Comparison of ENCODE assay signal across 16 mouse cellular contexts in the genomic region with DNA sequence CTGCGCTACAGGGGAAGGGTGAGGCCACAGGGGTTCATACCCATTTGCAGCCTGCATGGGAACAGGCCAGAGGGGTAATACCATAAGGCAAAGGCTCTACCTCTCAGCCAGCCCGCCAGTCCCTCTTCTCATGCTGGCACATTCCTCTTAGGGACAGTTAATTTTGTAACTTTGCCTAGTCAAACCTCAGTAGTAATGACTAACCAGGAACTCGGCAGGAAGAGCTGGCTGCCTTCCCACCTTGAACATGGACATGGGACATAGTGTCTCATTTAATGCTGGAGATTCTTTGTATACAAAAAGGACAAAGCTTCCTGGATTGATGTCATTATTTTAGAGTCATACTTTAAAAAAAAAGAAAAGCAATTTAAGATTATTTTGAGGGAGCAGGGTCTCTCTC. TPM values are rescaled to one million over a fixed set of nuclear protein-coding genes. Genes with fewer than 3 reads are reported as not detected.
DNase-seq lines count a peak whose midpoint lies in the region; ATAC-seq lines count a peak whose summit lies in the region.
"Had no signal": no experiment of that assay in that cellular context is flagged by ENCODE, and none has a peak within 500 bp of the region (broad histone marks: within the 10 kb centered on the region; RNA-seq: fewer than 3 reads in every experiment).

No protein-coding gene starts in this region.

- H3K9ac ChIP-seq in kidney, embryonic 15.5 days: no peak overlapping the region
- H3K9ac ChIP-seq: lung, embryonic 14.5 days had no signal

- no peak overlapping the region for H3K4me3 ChIP-seq in kidney, embryonic 15.5 days (replicated peaks)
- H3K4me3 ChIP-seq: hindbrain, embryonic 10.5 days had no signal

- DNase-seq in kidney, adult 18-20 months: peak; percentile 83
- DNase-seq in adrenal gland, postnatal 36 days: peak; percentile 55 to 61
- peak; percentile 41 to 68 for DNase-seq in cerebellum, postnatal 25 days
- DNase-seq in kidney, adult 9 months: peak; percentile 95
- DNase-seq in thymus, postnatal 4 days: no peak
- DNase-seq in testis, postnatal 14 days (ENCODE audit: low spot score): no peak
- no peak for DNase-seq in spleen, postnatal 14 days (ENCODE audit: low spot score in 2 of 2)
- DNase-seq: left cerebral cortex, postnatal 4 days; lung, embryonic 14.5 days; right cerebral cortex, postnatal 4 days had no signal

- H3K9me3 ChIP-seq in kidney, embryonic 15.5 days (replicated peaks): no peaks in the 10 kb centered on the region
- H3K9me3 ChIP-seq: G1E; hindbrain, embryonic 10.5 days had no signal

- H3K27ac ChIP-seq in kidney, embryonic 15.5 days: no peak overlapping the region
- H3K27ac ChIP-seq: hindbrain, embryonic 10.5 days; stomach, postnatal 0 days had no signal

- no peak overlapping the region for H3K4me2 ChIP-seq in kidney, embryonic 15.5 days
- H3K4me2 ChIP-seq: lung, embryonic 14.5 days had no signal

- no peak for ATAC-seq in kidney, embryonic 15.5 days (replicated peaks; ENCODE audit: low FRiP score)
- ATAC-seq: midbrain, embryonic 16.5 days had no signal

- no peaks in the 10 kb centered on the region for H3K27me3 ChIP-seq in kidney, embryonic 15.5 days

- WGBS in kidney, embryonic 15.5 days: 80% methylated on average over 3 of the region's 3 CpGs

- peaks cover 5% of the 10 kb centered on the region; the same call in 1 of the 2 replicates for H3K4me1 ChIP-seq in kidney, embryonic 15.5 days

- 0 out of 2 replicates have a peak, but pooled peaks cover 3% of the 10 kb centered on the region for H3K36me3 ChIP-seq in kidney, embryonic 15.5 days
- H3K36me3 ChIP-seq: hindbrain, embryonic 10.5 days had no signal

RNA-seq across cellular contexts. Expression of a gene that starts 30.7 kb away (rescaled TPM):
- polyA plus RNA-seq in kidney, embryonic 15.5 days (2015; fragmentation: Nextera tagmentation; extraction: Ambion mirVana): 7.0 and 7.2 TPM in 2 replicates
- 10 to 100 TPM; 23.8 to 39.7 TPM for total RNA-seq in adrenal gland, postnatal 36 days (2021)
- total RNA-seq: common myeloid progenitor, adult 5-6 weeks had no signal

Comparison
In these comparisons a context has a peak if more than half of its experiments do, and no peak if none do; other contexts are left out.
1. DNase-seq: peak in kidney, adult 18-20 months (single experiment), adrenal gland, postnatal 36 days (2 of 2), cerebellum, postnatal 25 days (2 of 2) and kidney, adult 9 months (single experiment); none in thymus, postnatal 4 days (single experiment), testis, postnatal 14 days (single experiment) and spleen, postnatal 14 days (0 of 2).